Mouse (Mus musculus): ENCODE data around the gene Bicc1.

The Bicc1 gene

DNA sequence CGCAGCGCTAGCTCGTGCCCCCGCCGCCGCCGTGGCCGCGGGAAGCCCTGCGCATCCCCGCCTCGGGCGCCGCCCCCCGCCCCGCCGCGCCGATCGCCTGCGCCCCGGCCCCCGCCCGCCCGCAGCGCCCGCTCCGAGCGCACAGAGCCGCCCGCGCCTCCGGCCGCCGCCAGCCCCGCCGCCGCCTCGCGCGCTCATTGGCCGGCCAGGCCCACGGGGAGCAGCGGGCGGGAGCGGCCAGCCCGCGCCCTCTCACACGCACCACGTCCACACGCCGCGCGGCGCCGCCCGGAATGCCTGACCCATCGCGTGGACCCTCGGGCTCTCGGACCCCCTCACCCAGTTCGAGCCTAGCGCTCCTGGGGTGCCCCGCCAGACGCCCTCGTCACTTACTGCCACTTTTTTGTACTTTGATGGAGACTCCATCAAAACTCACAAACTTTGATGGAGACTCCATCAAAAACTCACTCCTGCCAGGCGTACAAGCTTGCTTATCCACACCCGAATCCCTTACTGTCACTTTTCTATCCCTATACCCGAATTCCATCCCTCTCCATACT, at the start of gene Bicc1:
Gene Bicc1, minus strand, starts transcription at position 25 of the 560 bp plus-strand sequence.
- no peak for DNase-seq (ENCODE audit: low read depth, low spot score)

DNA sequence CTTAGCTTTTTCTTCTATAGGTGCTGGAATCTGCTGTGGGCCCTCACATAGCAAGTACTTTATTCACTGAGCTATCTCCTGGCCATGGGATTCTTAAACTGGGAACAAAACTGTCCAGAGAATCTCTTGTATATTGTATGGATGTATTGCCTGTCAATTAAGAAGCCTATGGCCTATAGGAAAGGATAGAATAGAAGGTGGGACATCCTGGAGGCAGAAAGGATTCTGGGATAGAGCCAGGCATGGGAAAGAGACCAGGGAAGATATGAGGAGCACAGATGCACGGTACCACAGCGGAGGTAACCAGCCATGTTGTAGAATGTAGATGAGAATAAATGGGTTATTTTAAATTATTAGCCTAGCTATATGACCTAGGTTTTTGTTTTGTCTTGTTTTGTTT, 42.0 kb upstream of the Bicc1 start:
- no peak for DNase-seq (ENCODE audit: low read depth, low spot score)

DNA sequence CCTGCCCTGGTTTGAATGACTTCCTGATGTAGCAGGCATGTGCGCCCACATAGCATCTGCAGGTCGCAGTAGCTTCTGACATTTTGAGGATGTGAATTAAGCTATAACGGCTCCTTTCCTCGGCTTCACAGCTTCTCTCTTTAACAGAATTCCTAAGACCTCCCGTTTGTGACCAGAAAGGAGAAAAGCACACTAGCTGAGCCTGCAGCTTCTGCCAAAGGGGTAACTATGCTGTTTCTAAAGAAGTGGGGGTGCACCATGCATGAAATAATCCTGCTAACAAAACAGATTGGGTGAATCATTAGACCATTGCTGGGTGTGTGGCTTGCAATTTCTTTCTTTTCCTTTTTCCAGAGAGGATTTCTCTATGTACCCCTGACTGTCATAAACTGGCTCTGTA, 41.5 kb upstream of the Bicc1 start:
- DNase-seq (ENCODE audit: low read depth, low spot score) = no peak

DNA sequence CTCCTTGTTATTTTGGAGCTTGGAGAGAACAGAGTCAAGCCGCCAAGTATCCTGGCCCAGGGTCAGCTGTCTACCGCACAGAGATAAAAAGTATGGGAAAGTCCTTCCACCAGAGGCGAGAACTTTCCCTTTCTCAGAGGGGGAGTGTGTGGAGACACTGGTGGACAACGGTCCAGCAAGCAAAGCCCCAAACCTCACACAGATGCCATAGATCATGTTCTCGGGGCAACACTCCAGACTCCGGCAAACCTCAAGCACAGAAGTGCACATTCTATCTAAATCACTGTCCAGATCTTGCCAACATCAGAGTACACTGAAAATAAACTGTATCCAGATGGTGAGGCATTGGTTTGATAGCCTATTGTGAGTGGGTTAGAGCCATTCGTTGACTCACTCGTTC, 39.2 kb upstream of the Bicc1 start:
- no peak for DNase-seq (ENCODE audit: low read depth, low spot score)

DNA sequence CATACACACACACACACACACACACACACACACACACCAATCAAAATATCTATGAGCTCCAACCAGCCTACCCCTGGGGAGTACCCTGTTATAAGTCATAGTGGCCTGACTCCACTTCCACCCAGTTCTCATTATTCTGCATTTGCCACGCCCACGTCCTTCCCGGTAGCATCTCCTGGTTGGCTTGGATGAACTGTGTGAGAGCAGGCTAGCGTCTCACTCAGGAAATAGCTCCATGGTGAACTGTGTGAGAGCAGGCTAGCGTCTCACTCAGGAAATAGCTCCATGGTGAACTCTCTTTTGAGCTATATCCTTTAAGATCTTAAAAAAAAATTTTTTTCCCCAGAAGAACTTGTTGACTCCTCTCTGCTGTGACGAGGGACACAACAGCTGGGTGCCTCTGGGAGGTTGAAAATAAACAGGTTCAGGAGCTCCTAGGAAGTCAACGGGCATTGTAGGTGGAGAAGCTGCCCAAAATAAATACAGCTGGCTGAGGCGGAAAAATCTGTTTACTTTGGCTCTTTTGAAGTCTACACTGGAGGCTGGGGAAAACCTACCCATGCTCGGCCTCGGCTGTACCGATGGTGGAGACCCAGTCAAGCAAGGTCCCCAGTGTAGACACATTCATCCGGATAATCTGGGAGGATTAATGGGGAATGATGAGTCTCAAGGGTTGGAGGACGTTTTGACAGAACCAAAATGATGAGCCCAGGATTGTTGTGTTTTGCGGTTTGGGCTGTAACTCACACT, 37.7 kb upstream of the Bicc1 start:
- no peak for DNase-seq (ENCODE audit: low read depth, low spot score)

DNA sequence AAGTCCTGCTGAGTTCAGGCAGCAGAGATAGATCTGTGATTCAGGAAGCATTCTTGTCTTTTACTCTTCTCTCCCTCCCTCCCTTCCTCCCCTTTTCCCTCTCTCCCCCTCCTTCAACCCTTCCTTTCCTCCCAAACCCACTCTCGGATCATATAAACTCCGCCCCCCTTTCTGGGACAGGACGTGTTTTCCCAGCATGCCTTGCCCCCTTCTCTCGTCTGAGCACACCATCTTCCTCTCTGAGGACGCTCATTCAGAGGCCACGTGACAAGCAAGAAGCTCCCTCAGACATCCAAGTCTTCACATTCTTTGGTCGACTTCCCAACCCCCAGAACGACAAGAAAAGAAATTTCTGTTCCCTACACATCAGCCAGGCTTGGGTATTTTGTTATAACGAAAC, 36.0 kb upstream of the Bicc1 start:
- DNase-seq (ENCODE audit: low read depth, low spot score) = no peak

DNA sequence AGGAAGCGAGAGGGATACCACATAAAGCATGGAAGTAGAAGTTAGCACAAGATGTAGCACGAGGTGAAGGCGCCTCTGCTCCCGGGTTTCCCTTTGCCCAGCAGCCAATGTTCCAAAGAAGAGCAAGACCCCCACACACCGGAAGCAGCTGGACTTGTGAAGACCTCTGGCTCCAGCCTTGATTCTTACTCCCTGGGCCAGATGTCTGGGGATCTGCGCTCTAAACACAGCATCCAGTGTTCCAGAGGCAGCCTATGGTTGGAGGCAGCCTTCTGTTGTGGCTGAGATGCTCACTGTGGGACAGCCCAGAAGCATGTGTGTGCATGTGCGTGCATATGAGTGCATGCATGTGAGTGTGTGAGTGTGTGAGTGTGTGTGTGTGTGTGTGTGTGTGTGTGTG, 35.2 kb upstream of the Bicc1 start:
- no peak for DNase-seq (ENCODE audit: low read depth, low spot score)

DNA sequence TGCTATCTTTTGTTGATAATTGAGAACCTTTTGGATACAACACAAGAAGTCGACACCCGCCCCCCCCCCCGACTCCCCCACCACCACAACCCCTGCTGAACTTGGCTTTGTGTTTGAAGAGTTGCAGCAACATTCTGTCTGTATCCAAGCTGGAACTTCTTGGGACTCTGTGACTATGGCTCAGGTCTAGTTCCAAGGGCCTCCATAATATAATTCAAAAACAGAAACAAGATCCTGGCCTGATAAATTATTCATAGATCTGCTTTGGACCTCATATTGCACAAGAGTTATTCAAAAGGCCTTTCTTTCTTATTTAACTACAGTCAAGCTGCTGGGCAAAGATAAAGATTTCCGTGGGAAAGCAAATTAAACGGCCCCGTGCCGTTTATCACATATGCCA, 33.8 kb upstream of the Bicc1 start:
- DNase-seq (ENCODE audit: low read depth, low spot score) = no peak

DNA sequence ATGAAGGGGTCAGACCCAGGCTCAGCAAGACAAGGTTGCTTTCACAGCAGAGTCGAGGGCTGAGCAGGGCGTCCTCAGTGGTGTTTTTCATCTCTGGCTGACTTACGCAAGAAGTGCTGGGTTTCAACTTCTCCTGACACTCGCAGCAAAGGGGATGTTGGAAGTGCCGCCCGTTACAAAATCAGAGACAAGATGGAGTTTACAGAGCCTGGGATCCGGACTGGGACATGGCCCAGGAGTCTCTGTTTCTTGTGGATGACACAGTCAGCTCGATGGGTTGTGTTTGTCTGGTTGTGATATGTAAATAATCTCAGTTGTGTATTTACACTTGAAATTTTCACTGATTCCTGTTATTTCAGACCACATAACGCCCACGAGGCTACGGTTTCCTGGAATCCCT, 33.4 kb upstream of the Bicc1 start:
- DNase-seq (ENCODE audit: low read depth, low spot score) = no peak

DNA sequence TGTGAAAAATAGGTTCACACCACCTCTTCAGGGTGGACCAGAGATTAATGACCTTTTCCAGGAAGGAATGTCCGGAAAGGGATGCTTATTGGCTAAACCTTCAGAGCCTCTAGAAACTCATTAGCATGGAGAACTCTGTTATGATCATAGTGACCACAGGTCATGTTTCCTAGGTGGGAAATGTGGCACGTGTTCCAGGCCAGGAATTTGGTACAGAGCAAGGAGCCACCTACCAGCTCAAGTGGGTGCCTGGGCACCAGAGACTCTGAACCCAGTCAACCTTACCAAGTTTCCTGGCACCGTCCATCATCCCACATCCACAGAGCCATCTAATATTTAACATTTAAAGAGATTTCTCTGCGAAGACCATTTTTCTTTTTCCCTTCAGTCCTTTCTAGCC, 29.2 kb upstream of the Bicc1 start:
- no peak for DNase-seq (ENCODE audit: low read depth, low spot score)

DNA sequence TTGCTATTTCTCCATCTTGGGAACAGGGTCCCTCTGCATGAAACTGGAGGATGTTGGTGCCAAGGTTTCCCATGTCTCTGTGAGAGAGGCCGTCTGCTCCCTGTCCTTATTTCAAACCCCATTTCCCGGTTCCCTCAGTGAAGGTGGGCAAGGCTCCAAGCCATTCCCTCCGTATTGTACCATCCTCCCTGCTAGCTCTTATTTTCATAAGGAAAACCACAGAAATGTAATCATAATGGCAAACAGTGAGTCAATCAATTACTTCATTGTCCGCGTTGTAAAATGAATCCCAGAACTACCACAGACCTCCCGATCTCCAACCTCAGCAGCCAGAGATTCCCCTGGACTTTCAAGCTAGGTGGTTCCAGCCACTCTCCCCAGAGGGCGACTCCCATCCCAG, 25.6 kb upstream of the Bicc1 start:
- DNase-seq (ENCODE audit: low read depth, low spot score) = no peak

DNA sequence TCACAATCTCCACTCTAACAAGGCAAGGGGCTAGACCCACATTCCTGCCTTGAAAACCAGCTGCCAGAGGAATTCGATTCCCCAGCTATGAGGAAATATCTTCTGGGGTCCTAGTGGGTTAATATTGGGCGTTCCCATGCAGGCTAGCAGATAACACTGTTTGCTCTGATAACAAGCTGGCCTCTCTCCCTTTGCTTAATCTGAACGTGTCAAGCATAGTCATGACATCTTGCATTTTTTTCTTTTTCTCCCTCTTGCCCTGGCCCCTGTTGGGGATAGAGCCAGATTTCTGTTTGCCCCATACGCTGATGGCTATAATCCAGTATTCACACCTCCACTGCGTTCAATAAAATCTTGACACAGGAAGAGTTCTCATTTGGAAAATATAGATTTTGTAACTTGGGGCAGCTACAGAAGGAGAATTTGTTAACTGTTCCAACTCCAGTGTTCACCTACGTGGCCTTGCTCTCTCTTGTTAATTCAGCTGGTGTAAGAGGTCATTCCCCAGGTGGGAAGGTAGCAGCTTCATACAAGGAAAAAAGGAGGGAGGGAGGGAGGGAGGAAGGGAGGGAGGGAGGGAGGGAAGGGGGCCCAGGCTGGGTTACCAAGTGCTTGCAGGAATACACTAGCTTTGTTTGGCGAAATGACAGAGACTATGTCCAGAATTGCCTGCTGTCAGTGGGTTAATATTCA, 24.0 kb upstream of the Bicc1 start:
- no peak for DNase-seq (ENCODE audit: low read depth, low spot score)

DNA sequence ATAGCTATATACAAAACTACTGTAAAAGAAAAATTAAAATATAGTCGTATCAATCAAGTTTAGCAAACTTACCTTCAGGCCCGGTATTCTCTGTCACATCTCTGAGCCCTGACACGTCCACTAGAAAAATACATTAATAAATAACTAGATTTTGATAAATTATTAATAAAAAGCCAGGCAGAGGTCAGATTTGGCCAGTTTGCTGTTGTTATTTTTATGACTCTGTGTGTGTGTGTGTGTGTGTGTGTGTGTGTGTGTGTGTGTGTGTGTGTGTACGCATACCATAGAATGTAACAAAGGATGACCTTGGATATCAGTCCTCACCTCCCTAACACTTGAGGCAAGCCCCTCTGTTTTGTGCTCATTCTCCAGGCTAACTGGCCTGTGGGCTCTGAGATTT, 22.4 kb upstream of the Bicc1 start:
- no peak for DNase-seq (ENCODE audit: low read depth, low spot score)

DNA sequence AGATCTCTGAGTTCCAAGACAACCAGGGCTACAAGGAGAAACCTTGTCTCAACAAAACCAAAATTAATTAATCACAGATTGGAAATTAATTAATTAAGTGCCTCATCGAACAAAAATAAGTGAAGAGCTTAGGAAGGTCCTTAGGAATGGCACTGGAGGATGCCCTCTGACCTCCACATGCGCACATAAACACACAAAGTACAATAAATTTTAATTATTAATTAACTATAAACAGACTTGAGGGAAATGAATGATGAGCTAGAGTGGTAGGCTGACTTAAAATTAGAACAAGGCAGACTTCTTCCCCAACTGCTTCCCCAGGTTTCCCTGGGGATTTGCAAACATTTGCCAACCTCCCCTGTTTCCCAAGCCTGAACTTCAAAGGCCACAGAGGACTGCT, 21.6 kb upstream of the Bicc1 start:
- DNase-seq (ENCODE audit: low read depth, low spot score) = no peak

DNA sequence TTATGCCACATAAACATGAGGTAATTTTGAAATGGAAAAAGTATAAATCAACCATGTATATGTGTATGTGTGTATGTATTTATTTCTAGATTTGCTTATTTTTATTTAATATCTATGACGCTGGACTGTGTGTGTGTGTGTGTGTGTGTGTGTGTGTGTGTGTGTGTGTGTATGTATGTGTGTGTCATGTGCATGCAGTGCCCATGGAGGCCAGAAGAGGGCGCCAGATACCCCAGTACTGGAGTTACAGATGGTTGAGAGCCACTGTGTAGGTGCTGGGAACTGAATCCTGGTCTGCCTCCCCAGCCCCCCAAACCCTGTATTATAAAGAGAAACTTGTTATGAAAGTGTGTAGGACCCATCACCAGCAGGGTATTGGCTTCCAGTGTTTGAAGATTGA, 20.6 kb upstream of the Bicc1 start:
- DNase-seq (ENCODE audit: low read depth, low spot score) = no peak

DNA sequence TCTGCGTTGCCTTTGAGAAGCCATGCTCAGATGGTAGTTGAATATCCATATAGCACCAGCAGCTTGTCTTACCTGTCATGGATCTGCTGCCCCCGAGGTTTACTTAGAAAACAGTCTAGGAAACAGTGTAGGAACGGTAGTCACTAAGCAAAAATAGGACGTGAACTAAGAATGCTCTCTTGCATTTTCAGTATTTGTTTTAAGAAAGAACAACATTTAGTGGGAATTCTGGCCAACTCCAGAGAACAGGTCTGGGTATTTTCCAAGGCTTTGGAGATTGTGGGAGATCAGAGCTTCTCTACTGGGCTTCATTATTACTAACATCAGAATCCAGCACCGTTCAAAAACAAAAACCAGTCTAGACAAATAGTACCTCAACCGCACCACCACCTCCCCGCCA, 17.7 kb upstream of the Bicc1 start:
- DNase-seq (ENCODE audit: low read depth, low spot score) = no peak

DNA sequence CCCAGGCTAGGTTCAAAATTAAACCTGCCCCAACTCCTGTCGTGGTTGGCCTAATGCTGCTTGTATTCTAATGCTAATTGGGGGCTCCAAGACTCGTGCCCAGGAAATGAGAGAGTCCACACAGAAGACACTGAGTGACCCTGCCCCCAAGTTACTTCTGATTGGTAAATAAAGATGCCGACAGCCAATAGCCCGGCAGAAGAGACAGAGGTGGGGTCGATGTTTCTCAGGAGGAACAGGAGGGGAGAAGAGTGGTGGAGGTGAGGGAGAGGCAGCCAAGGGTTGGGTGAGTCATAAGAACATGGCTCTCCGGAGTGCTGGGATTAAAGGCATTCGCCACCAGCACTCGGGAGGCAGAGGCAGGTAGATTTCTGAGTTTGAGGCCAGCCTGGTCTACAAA, 16.8 kb upstream of the Bicc1 start:
- DNase-seq (ENCODE audit: low read depth, low spot score) = no peak

DNA sequence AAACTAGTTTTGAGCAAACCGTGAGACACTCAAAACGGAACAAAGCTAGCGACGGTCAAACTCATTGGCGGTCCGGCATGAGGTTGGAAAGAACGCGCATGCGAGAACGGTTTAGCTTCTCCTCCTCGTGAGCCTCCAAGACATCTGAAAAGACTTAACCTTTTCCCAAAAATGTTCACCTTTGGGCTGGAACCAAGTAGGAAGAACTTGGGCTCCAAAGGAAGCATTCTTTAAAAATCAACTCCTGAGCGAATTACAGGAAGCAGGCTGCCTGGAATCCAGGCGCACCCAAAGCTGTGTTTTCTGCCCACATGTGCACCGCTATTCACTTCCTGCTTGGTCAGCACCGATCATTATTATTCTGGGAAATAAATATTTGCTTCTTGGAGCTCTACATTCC, 15.8 kb upstream of the Bicc1 start:
- no peak for DNase-seq (ENCODE audit: low read depth, low spot score)

DNA sequence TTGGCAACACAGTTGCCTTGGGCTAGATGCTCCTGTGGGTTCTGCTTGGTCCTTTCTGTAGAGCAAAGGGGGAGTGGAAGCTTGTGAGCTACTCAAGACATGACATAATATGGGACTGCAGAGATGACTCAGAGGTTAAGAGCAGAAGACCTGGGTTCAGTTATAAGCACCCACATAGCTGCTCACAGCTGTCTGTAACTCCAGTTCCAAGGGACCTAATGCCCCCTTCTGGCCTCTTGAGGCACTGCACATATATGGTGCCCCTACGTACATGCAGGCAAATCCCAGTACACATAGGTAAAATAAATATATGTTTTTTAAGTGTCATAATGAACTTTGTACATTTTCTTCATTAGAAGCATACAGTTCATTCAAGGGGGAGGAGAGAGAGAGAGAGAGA, 11.9 kb upstream of the Bicc1 start:
- DNase-seq (ENCODE audit: low read depth, low spot score) = no peak

DNA sequence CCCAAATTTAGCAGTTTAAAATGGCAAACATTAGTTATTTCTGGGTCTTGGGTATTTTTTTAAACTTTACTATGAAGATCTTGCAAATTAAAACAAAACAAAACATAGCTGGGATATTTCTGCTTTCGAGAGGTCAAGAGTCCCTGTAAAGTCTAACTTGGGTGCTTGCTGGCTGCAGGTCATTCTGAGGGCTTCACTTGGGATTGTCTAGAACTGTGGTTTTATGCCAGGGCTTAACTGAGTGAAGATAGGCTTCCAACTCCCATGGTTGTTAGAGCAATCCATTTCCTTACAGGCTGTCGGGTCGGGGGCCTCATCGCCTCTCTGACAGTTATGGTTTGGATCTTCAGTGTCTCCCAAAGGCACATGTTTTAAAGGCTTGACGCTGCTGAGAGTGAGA, 11.3 kb upstream of the Bicc1 start:
- DNase-seq (ENCODE audit: low read depth, low spot score) = no peak

DNA sequence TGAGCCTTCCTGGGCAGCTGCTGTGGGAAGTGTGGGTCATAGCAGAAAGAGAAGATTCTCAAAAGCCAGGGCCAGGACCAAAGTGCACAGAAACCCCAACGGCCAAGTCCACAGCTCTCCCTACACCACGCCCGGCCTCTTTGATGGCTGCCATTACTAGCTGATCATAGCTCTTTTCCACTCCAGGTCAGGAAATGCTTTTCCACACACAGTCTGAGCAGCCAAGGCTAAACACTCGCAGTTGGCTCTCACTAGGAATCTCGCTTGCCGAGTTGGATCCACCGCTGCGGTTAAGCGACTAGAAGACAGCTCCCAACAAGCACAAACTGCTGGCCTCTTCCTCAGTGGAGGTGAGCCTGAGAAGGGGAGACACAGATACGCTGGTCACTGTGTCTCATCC, 10.3 kb upstream of the Bicc1 start:
- no peak for DNase-seq (ENCODE audit: low read depth, low spot score)

DNA sequence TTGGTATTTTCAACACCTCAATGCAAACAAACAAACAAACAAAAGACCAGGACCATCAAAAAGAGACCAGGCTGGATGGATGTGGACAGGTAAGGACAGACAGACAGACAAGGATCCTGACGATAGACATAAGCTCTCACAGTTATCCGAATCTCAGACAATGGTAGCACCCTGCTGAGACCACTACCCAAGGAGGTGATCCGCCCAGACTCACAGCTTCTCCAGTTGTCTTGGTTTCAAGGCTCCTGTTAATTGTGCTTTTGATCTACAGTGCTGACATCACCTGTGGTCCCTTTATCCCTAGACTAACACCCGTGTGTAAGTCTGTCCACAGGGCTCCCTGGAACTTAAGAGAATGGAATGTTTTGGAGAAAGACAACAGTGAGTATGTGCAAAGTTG, 9.7 kb upstream of the Bicc1 start:
- no peak for DNase-seq (ENCODE audit: low read depth, low spot score)

DNA sequence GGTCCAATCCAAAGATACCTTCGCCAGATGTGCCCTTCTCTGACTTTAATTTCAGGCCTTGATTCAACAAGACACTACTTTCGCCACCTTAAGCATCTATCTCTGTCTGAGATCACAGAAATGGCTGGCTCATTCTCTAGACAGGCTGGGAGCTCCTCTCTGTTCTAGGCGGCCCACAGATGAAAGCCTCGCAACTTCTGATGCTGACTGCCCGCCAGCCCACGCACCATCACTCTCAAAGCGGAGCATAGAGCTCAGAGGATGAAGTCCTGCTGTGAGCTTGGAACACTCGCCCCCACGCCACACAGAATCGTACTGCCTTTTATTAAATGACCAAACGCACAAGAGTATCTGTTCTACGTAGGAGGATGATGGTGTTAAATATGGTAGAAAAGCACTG, 949 bp upstream of the Bicc1 start:
- no peak for DNase-seq (ENCODE audit: low read depth, low spot score)
